Mouse (Mus musculus) stomach, embryonic 14.5 days (tissue): ENCODE measurements around the gene 1110002E22Rik. TPM values are rescaled to one million over a fixed set of nuclear protein-coding genes. Genes with fewer than 3 reads are reported as not detected.

Experiments
- ATAC-seq: fragments of 200-750 bp; cut with Nextera tagmentation; 2 replicates; pipeline ENCODE4 v1.8.0; 2017; ENCODE audit warnings: low read depth, moderate TSS enrichment; ENCODE audit not compliant: insufficient number of reproducible peaks, insufficient read depth, low FRiP score
- H3K27ac ChIP-seq: fragments of 300-500 bp; sonication (generic); 2 replicates; pipeline ENCODE4 v1.5.1; 2014; ENCODE audit warnings: mild to moderate bottlenecking, low read length, moderate library complexity, mixed read lengths
- H3K27me3 ChIP-seq: fragments of 300-500 bp; sonication (generic); 2 replicates; pipeline ENCODE4 v1.6.1; 2014; ENCODE audit warnings: low read length, control low read depth, mixed read lengths; ENCODE audit not compliant: control insufficient read depth, insufficient read depth
- H3K36me3 ChIP-seq: fragments of 300-500 bp; sonication (generic); 2 replicates; pipeline ENCODE4 v1.6.1; 2014; ENCODE audit warnings: mild to moderate bottlenecking, control low read depth, low read length, moderate library complexity, mixed read lengths; ENCODE audit not compliant: control insufficient read depth, insufficient read depth
- H3K4me1 ChIP-seq: fragments of 300-500 bp; sonication (generic); 2 replicates; pipeline ENCODE4 v1.6.1; 2014; ENCODE audit warnings: low read length, control low read depth, mixed read lengths; ENCODE audit not compliant: control insufficient read depth, insufficient read depth
- H3K4me2 ChIP-seq: fragments of 300-500 bp; sonication (generic); replicated peaks from 2 replicates; pipeline ENCODE4 v1.6.1; 2014; ENCODE audit warnings: low read depth, low read length, control low read depth
- H3K4me3 ChIP-seq: fragments of 300-500 bp; sonication (generic); 2 replicates; pipeline ENCODE4 v1.5.1; 2014; ENCODE audit warnings: low read depth, low read length, control low read depth
- H3K9ac ChIP-seq: fragments of 300-500 bp; sonication (generic); replicated peaks from 2 replicates; pipeline ENCODE4 v1.6.1; 2014; ENCODE audit warnings: low read depth, mild to moderate bottlenecking, control low read depth, low read length, moderate library complexity, mixed read lengths
- H3K9me3 ChIP-seq: fragments of 300-500 bp; sonication (generic); 2 replicates; pipeline ENCODE4 v1.6.1; 2016; ENCODE audit warnings: low read depth, low read length, control low read depth; ENCODE audit not compliant: control insufficient read depth
- WGBS: fragments of 180-500 bp; shearing (Covaris S2); extraction: QIAGEN DNeasy Blood & Tissue Kit; methylation state at CpG from one replicate; pipeline ENCODE4 v1.1.7; 2014; 5-methylcytosine and 5-hydroxymethylcytosine counted together
- polyA plus RNA-seq: library from polyadenylated mRNA; unstranded; fragments of >200 nt; fragmentation: Nextera tagmentation; extraction: Ambion mirVana; gene quantifications from 2 replicates; pipeline ENCODE4 v1.2.1, GENCODE M21; 2014

Gene 1110002E22Rik
- polyA plus RNA-seq, 1 experiment from 2014 or later: 0.16 TPM

- Histone ChIP-seq H3K4me2 (no peak overlapping the region), H3K9me3 (no peaks in the 10 kb centered on the region), H3K27ac (no peak overlapping the region), H3K4me1 (no peaks in the 10 kb centered on the region), H3K9ac (no peak overlapping the region), H3K27me3 (no peaks in the 10 kb centered on the region), H3K4me3 (no peak overlapping the region), H3K36me3 (no peaks in the 10 kb centered on the region)
- ATAC-seq: no peak
- WGBS: 78% methylated on average over 16 of the region's 16 CpGs
Measured at GRCm38 (mm10) chr3:138119444-138120105, 54.7 kb downstream of the 1110002E22Rik start.

GRCm38 (mm10) chr3:138121461-138121860, 56.6 kb downstream of the 1110002E22Rik start:
- Histone ChIP-seq H3K36me3 (no peaks in the 10 kb centered on the region), H3K27me3 (no peaks in the 10 kb centered on the region), H3K4me2 (no peak overlapping the region), H3K9ac (no peak overlapping the region), H3K9me3 (no peaks in the 10 kb centered on the region), H3K4me1 (no peaks in the 10 kb centered on the region), H3K4me3 (no peak overlapping the region), H3K27ac (no peak overlapping the region)
- ATAC-seq: no peak
- WGBS: 91% methylated on average over 2 of the region's 2 CpGs

DNA sequence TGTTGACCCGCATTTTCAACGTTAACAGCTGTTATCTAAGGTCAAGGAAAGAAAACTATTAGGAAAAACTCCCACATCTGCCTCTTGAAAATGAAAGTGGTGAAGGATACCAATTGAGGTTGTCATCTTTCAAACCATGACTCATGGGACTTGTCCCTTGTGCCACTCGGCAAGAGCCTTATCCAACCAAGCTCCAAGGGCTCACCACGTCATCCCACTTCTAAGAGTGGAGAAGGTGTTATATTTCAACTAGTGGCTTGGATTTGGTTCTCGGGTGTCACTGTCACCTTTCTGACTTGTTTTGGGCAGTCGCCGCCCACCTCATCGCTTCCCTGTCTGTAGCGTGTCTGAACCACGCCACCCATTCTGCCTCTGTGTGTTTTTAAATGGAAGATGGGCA, 59.0 kb downstream of the 1110002E22Rik start:
- H3K4me3 ChIP-seq: no peak overlapping the region
- H3K4me1 ChIP-seq: no peaks in the 10 kb centered on the region
- H3K4me2 ChIP-seq: no peak overlapping the region
- no peaks in the 10 kb centered on the region for H3K36me3 ChIP-seq
- ATAC-seq: no peak
- H3K27ac ChIP-seq: no peak overlapping the region
- no peaks in the 10 kb centered on the region for H3K27me3 ChIP-seq
- H3K9ac ChIP-seq: no peak overlapping the region
- WGBS: 78% methylated on average over 10 of the region's 10 CpGs
- no peaks in the 10 kb centered on the region for H3K9me3 ChIP-seq

DNA sequence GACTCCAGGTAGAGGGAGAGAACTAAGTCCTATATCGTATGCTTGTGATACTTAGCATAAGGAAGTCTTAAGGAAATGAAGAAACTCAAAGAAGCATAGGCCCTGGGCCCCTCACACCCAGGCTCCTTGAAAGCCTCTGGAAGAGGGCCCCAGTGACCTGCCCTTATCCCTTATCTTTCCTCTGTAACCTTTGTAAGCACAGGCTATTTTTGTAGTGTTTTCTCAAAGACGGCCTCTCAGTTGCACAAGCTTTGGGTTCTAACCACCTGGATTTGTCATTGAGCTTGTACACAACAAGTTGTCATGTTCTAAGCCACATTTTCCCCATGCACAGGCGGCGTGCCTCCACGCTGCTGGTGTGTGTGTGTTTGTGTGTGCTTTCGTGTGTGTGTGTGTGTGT, 64.3 kb downstream of the 1110002E22Rik start:
- Histone ChIP-seq H3K4me3 (no peak overlapping the region), H3K4me2 (no peak overlapping the region)
- no peak for ATAC-seq

GRCm38 (mm10) chr3:138130692-138131091, 65.8 kb downstream of the 1110002E22Rik start:
- Histone ChIP-seq H3K9me3 (no peaks in the 10 kb centered on the region), H3K4me1 (no peaks in the 10 kb centered on the region), H3K4me2 (no peak overlapping the region), H3K4me3 (no peak overlapping the region), H3K9ac (no peak overlapping the region), H3K27me3 (no peaks in the 10 kb centered on the region), H3K27ac (no peak overlapping the region), H3K36me3 (no peaks in the 10 kb centered on the region)
- no peak for ATAC-seq
- WGBS: 79% methylated on average over 1 of the region's 1 CpGs

More for the DNA sequence above, 64.3 kb downstream of the 1110002E22Rik start:
- Histone ChIP-seq H3K9ac (no peak overlapping the region), H3K9me3 (no peaks in the 10 kb centered on the region), H3K27ac (no peak overlapping the region), H3K36me3 (no peaks in the 10 kb centered on the region), H3K27me3 (no peaks in the 10 kb centered on the region), H3K4me1 (no peaks in the 10 kb centered on the region)
- WGBS: 81% methylated on average over 6 of the region's 6 CpGs

Other genes with a start within 250 kb of the 1110002E22Rik start
- gene H2afz, start 200.6 kb upstream of the 1110002E22Rik start, polyA plus RNA-seq: 1,649 and 1,659 TPM in 2 replicates
- gene Dnajb14, start 197.4 kb upstream of the 1110002E22Rik start, polyA plus RNA-seq: 9.3 and 9.8 TPM in 2 replicates
- gene Lamtor3, start 146.5 kb upstream of the 1110002E22Rik start, polyA plus RNA-seq: 110 and 119 TPM in 2 replicates
- gene Dapp1, start 83.5 kb upstream of the 1110002E22Rik start, polyA plus RNA-seq: 12.0 and 14.7 TPM in 2 replicates
- not detected in 2 replicates for gene Gm5105, start 2.3 kb downstream of the 1110002E22Rik start, polyA plus RNA-seq
- 10.2 and 11.1 TPM in 2 replicates for gene Trmt10a, start 78.4 kb downstream of the 1110002E22Rik start, polyA plus RNA-seq
- 7.6 and 8.8 TPM in 2 replicates for gene Mttp, start 79.9 kb downstream of the 1110002E22Rik start, polyA plus RNA-seq
- gene 4930579F01Rik, start 128.8 kb downstream of the 1110002E22Rik start, polyA plus RNA-seq: 0.38 and 0.80 TPM in 2 replicates
- gene Adh7, start 152.7 kb downstream of the 1110002E22Rik start, polyA plus RNA-seq: 0.24 and 0.41 TPM in 2 replicates
- gene Adh1, start 195.9 kb downstream of the 1110002E22Rik start, polyA plus RNA-seq: 9.9 and 13.8 TPM in 2 replicates
- not detected in 2 replicates for gene Adh6a, start 248.2 kb downstream of the 1110002E22Rik start, polyA plus RNA-seq